Mouse (Mus musculus) forebrain, postnatal 0 days (tissue): ENCODE data around the gene Gpc6. TPM values are rescaled to one million over a fixed set of nuclear protein-coding genes. Genes with fewer than 3 reads are reported as not detected.

Experiments
- ATAC-seq: fragments of 200-750 bp; cut with Nextera tagmentation; 2 replicates; pipeline ENCODE4 v1.8.0; 2017; ENCODE audit warnings: mild to moderate bottlenecking, moderate library complexity
- DNase-seq: peaks from one replicate; pipeline ENCODE4 v3.0.0-alpha.2; 2015
- H3K27ac ChIP-seq: fragments of 300-500 bp; sonication (generic); 2 replicates; pipeline ENCODE4 v1.5.1; 2014; ENCODE audit warnings: low read depth, mild to moderate bottlenecking, antibody characterized with exemption, low read length, moderate library complexity, mixed read lengths
- H3K27me3 ChIP-seq: fragments of 300-500 bp; sonication (generic); 2 replicates; pipeline ENCODE4 v1.6.1; 2014; ENCODE audit warnings: mild to moderate bottlenecking, low read length, mixed read lengths; ENCODE audit not compliant: insufficient read depth
- H3K36me3 ChIP-seq: fragments of 300-500 bp; sonication (generic); 2 replicates; pipeline ENCODE4 v1.6.1; 2014; ENCODE audit warnings: mild to moderate bottlenecking, moderate library complexity; ENCODE audit not compliant: insufficient read depth
- H3K4me1 ChIP-seq: fragments of 300-500 bp; sonication (generic); 2 replicates; pipeline ENCODE4 v1.6.1; 2014; ENCODE audit warnings: antibody characterized with exemption; ENCODE audit not compliant: insufficient read depth
- H3K4me2 ChIP-seq: fragments of 300-500 bp; sonication (generic); 2 replicates; pipeline ENCODE4 v1.6.1; 2014; ENCODE audit warnings: low read depth, mild to moderate bottlenecking, moderate library complexity
- H3K4me3 ChIP-seq: fragments of 300-500 bp; sonication (generic); 2 replicates; pipeline ENCODE4 v1.5.1; 2014; ENCODE audit warnings: low read depth, low read length, mixed read lengths
- H3K9ac ChIP-seq: fragments of 300-500 bp; sonication (generic); 2 replicates; pipeline ENCODE4 v1.6.1; 2014; ENCODE audit warnings: mild to moderate bottlenecking
- H3K9me3 ChIP-seq: fragments of 300-500 bp; sonication (generic); 2 replicates; pipeline ENCODE4 v1.6.1; 2016; ENCODE audit warnings: low read length
- CTCF ChIP-seq: sonication (generic); IDR thresholded peaks from 2 replicates; pipeline ENCODE4 v1.5.1; 2016; ENCODE audit warnings: antibody characterized with exemption, control low read depth, low read depth
- WGBS: fragments of 180-500 bp; shearing (Covaris S2); extraction: QIAGEN DNeasy Blood & Tissue Kit; methylation state at CpG from one replicate; pipeline ENCODE4 v1.1.7; 2014; 5-methylcytosine and 5-hydroxymethylcytosine counted together
- microRNA-seq, 2 experiments: library from miRNA; unstranded; fragments of <30 nt; microRNA quantifications; one replicate each; pipeline ENCODE4; 2016
- polyA plus RNA-seq: library from polyadenylated mRNA; unstranded; fragments of >200 nt; fragmentation: Nextera tagmentation; extraction: Ambion mirVana; gene quantifications from 2 replicates; pipeline ENCODE4 v1.2.1, GENCODE M21; 2015
- total RNA-seq: library from RNA; depleted of rRNA; stranded (reverse); fragments of >200 nt; gene quantifications from 2 replicates; pipeline ENCODE4 v1.2.3, GENCODE M21; 2014

Gpc6 gene
- total and polyA plus RNA-seq, 2 experiments from 2014 or later, result 10.9 to 20.8 TPM

DNA sequence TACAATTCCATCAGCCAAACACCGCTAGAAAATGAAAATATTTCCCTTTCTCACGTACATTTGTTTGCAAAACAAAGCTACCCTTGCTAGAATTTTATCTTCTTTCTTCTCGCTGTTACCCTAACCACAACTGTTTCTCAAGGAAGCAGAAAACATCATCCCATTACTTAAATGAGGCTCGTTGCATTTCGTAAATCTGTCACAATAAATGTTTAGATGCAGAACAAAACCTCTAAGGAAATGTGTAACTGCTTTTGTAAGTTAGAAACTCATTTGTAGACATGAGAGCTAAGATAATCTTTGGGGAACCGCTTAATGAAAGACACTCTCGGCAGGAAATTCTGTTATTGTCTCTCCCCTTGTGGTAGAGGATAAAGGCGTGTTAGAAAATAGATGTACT, 1088.1 kb downstream of the Gpc6 start:
- Histone ChIP-seq H3K4me3 (no peak overlapping the region), H3K36me3 (no peaks in the 10 kb centered on the region), H3K9ac (no peak overlapping the region), H3K4me2 (no peak overlapping the region), H3K9me3 (no peaks in the 10 kb centered on the region), H3K27ac (no peak overlapping the region), H3K4me1 (no peaks in the 10 kb centered on the region), H3K27me3 (no peaks in the 10 kb centered on the region)
- 60% methylated on average over 8 of the region's 8 CpGs for WGBS
- TF ChIP-seq CTCF, result no peak
- ATAC-seq, result no peak
- DNase-seq, result no peak

DNA sequence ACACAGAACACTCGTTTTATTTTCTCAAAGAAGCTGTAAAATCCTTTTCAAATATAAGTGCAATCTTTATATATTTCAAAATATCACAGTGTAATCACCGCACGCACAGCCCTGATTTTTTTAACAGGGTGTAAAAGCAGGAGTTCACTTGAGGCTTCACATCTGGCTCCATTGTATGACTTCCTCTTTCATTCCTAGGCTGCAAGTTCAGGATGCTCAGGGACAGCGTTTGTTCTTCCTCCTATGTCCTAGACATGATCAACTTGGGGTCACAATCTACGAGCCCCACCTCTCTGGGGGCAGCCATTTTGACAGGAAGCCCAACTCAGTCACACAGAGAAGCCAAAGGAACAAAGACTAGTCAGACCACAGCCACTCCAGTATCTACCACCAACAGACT, 1094.2 kb downstream of the Gpc6 start:
- Histone ChIP-seq H3K27me3 (no peaks in the 10 kb centered on the region), H3K4me2 (no peak overlapping the region), H3K36me3 (no peaks in the 10 kb centered on the region), H3K4me1 (no peaks in the 10 kb centered on the region), H3K4me3 (no peak overlapping the region), H3K27ac (no peak overlapping the region), H3K9me3 (no peaks in the 10 kb centered on the region), H3K9ac (no peak overlapping the region)
- no peak for TF ChIP-seq CTCF
- DNase-seq (no peak), ATAC-seq (no peak)
- WGBS, result 83% methylated on average over 5 of the region's 5 CpGs

DNA sequence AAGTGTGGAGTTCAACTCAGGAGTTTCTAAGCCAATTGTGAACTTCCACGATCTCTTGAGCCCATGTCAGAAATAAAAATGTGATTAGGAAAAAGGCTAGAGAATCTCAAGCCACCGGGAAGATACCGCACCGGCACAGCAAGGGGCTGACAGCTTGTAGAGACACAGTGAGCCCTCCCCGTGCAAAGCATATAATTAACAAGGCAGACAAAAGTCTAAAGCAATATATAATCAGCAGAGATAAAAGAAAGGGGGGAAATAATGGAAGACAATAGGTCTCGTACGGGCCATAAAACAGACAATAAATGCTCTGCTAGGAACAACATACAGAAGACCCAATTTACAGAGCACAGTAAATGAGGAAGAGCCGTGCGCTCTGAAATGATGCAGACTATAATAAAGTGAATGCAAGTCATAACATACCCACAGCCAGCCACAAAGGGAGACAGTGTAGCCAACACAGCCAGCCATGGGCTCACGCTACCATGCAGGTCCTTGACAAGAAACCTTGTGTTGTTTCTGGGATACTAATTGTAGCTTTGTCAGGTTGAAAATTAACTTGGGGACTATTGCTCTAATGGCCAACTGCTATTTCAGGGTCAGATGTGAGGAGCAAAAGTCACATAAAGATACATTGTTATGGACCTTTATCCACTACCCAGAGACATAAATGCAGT, 1096.9 kb downstream of the Gpc6 start:
- ATAC-seq, result peak; percentile 42
- no peaks in the 10 kb centered on the region for H3K9me3 ChIP-seq
- H3K4me1 ChIP-seq, result no peaks in the 10 kb centered on the region
- no peak overlapping the region for H3K27ac ChIP-seq
- no peak overlapping the region for H3K9ac ChIP-seq
- no peak for DNase-seq
- H3K27me3 ChIP-seq, result no peaks in the 10 kb centered on the region
- H3K36me3 ChIP-seq, result no peaks in the 10 kb centered on the region
- H3K4me3 ChIP-seq, result no peak overlapping the region
- TF ChIP-seq CTCF, result no peak
- WGBS, result 36% methylated on average over 10 of the region's 10 CpGs
- no peak overlapping the region for H3K4me2 ChIP-seq

Small RNA genes lying within 50 kb of the gene (microRNA-seq; reads per million reads assigned to microRNA genes)
- 0 reads per million in 2 experiments for gene Mir6239
